7 mouse cellular contexts compared by ENCODE assay signal in genomic region chr3:116712436-116712881, GRCm38 (mm10). TPM values are rescaled to one million over a fixed set of nuclear protein-coding genes. Genes with fewer than 3 reads are reported as not detected.
DNase-seq lines count a peak whose midpoint lies in the region; ATAC-seq and TF ChIP-seq lines count a peak whose summit lies in the region.

Slc35a3 (minus strand) TSS chr3:116712831.

- H3K4me2 ChIP-seq in heart, embryonic 11.5 days: peak within 1 kb of the TSS; percentile 89

- no peaks in the 10 kb centered on the region for H3K27me3 ChIP-seq in heart, embryonic 11.5 days (ENCODE audit: control insufficient read depth, insufficient read depth, low read length)

- 0 out of 2 replicates have a peak, but pooled peaks have one; percentile 14 for ATAC-seq in heart, embryonic 11.5 days (replicated peaks; ENCODE audit: insufficient number of reproducible peaks, low FRiP score, low TSS enrichment)
- ATAC-seq in megakaryocyte progenitor cell, adult 5-6 weeks (replicated peaks; ENCODE audit: poor library complexity): no peak

- no peak for TF ChIP-seq POLR2A in brain, embryonic 14.5 days (IDR thresholded peaks at IDR 0.05; ENCODE audit: borderline replicate concordance, extremely low read depth, insufficient read depth, insufficient read length, poor library complexity, severe bottlenecking)

- H3K9ac ChIP-seq in heart, embryonic 11.5 days (ENCODE audit: low read depth, low read length): peak within 1 kb of the TSS; percentile 88

- H3K4me1 ChIP-seq in heart, embryonic 11.5 days (ENCODE audit: control insufficient read depth, insufficient read depth, low read length): peaks cover 8% of the 10 kb centered on the region

- H3K9me3 ChIP-seq in heart, embryonic 11.5 days (replicated peaks; ENCODE audit: control insufficient read depth, low read length): no peaks in the 10 kb centered on the region

- DNase-seq in retina, postnatal 7 days (ENCODE audit: low read depth, low spot score): peak; percentile 30
- no peak for DNase-seq in retina, embryonic 14.5 days (ENCODE audit: low spot score)
- DNase-seq in brain, embryonic 14.5 days (ENCODE audit: low read depth): no peak
- no peak for DNase-seq in large intestine, adult 2 months (ENCODE audit: low read depth, low spot score)
- no peak for DNase-seq in spleen, adult 18-20 months

- WGBS in heart, embryonic 11.5 days (ENCODE audit: insufficient replicate concordance): 5% methylated on average over 8 of the region's 8 CpGs
- 2% methylated on average over 8 of the region's 8 CpGs for WGBS in large intestine, adult 2 months

- H3K36me3 ChIP-seq in heart, embryonic 11.5 days (ENCODE audit: control insufficient read depth, insufficient read depth, low read length): no peaks in the 10 kb centered on the region

- TF ChIP-seq CTCF in brain, embryonic 14.5 days (IDR thresholded peaks at IDR 0.05; ENCODE audit: borderline replicate concordance, extremely low read depth, insufficient read depth, insufficient read length): no peak

- peak within 1 kb of the TSS; percentile 72 for H3K27ac ChIP-seq in heart, embryonic 11.5 days (ENCODE audit: low read depth, low read length)

- peak within 1 kb of the TSS; percentile 79 for H3K4me3 ChIP-seq in heart, embryonic 11.5 days (ENCODE audit: low read depth, low read length)

RNA-seq across cellular contexts. Expression of gene Slc35a3, which starts in this region (rescaled TPM):
- polyA plus RNA-seq in brain, embryonic 14.5 days (2012; rRNA removed): 10.0 and 10.4 TPM in 2 replicates
- polyA plus RNA-seq in heart, embryonic 11.5 days (2014; fragmentation: Nextera tagmentation; extraction: Ambion mirVana): 13.4 and 15.9 TPM in 2 replicates
- 13.1 and 21.1 TPM in 2 replicates for polyA plus RNA-seq in large intestine, adult 2 months (2012; rRNA removed)
- total RNA-seq in megakaryocyte progenitor cell, adult 5-6 weeks (2015): 42.5 and 45.9 TPM in 2 replicates
- total RNA-seq in megakaryocyte progenitor cell, adult 5-6 weeks (2017): 51.3 and 60.6 TPM in 2 replicates
